In the genomic region with DNA sequence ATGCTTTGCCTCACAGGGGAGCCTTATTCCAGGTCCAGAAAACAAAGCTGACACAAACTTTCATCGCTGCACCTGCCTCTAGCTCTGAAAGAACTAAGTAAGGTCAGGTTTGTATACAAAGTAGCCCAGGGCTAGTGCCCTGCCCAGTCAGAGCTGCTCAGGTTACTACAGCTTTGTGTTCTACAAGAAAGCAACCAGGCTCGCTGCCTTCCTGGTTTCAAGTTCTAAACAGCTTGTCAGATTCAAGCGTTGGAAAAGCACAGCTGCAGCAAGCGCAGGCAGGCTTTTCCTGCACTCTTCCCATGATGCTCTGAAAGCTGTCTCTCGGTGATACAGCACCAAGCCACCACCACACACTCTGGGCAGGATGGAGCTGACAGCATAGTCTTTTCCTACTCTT, we compare ENCODE assay signal across 15 mouse cellular contexts. TPM values are rescaled to one million over a fixed set of nuclear protein-coding genes. Genes with fewer than 3 reads are reported as not detected.
DNase-seq lines count a peak whose midpoint lies in the region; ATAC-seq and TF ChIP-seq lines count a peak whose summit lies in the region.
"Had no signal": no experiment of that assay in that cellular context is flagged by ENCODE, and none has a peak within 500 bp of the region (broad histone marks: within the 10 kb centered on the region; RNA-seq: fewer than 3 reads in every experiment).

No protein-coding gene starts in this region.

- no peak for TF ChIP-seq CTCF in lung, embryonic 14.5 days (IDR thresholded peaks at IDR 0.05; ENCODE audit: low read depth)

- ATAC-seq in forebrain, embryonic 16.5 days, result no peak
- no peak for ATAC-seq in lung, embryonic 14.5 days (ENCODE audit: insufficient read depth)
- ATAC-seq in embryonic facial prominence, embryonic 12.5 days (ENCODE audit: insufficient number of reproducible peaks, insufficient read depth, low FRiP score, low TSS enrichment), result no peak
- no peak for ATAC-seq in limb, embryonic 14.5 days (ENCODE audit: low FRiP score, low read depth)
- ATAC-seq: midbrain, embryonic 15.5 days had no signal

- WGBS in forebrain, embryonic 10.5 days, result 60% methylated on average over 5 of the region's 5 CpGs
- 46% methylated on average over 5 of the region's 5 CpGs for WGBS in forebrain, embryonic 16.5 days
- WGBS in lung, embryonic 14.5 days, result 18% methylated on average over 5 of the region's 5 CpGs
- WGBS in embryonic facial prominence, embryonic 12.5 days, result 24% methylated on average over 5 of the region's 5 CpGs
- 38% methylated on average over 5 of the region's 5 CpGs for WGBS in limb, embryonic 14.5 days

- H3K27me3 ChIP-seq in forebrain, embryonic 10.5 days (ENCODE audit: poor library complexity, severe bottlenecking), result no peaks in the 10 kb centered on the region
- H3K27me3 ChIP-seq in forebrain, embryonic 16.5 days (replicated peaks; ENCODE audit: control insufficient read depth, insufficient read depth, low read length), result no peaks in the 10 kb centered on the region
- no peaks in the 10 kb centered on the region for H3K27me3 ChIP-seq in lung, embryonic 14.5 days (ENCODE audit: insufficient read depth, low read length)
- H3K27me3 ChIP-seq in embryonic facial prominence, embryonic 12.5 days, result 0 out of 2 replicates have a peak, but pooled peaks cover 3% of the 10 kb centered on the region
- no peaks in the 10 kb centered on the region for H3K27me3 ChIP-seq in limb, embryonic 14.5 days (ENCODE audit: control insufficient read depth, insufficient read depth, low read length)
- H3K27me3 ChIP-seq: hindbrain, embryonic 12.5 days; midbrain, embryonic 15.5 days; stomach, embryonic 15.5 days had no signal

- peaks cover 16% of the 10 kb centered on the region for H3K4me1 ChIP-seq in forebrain, embryonic 10.5 days
- peaks cover 12% of the 10 kb centered on the region for H3K4me1 ChIP-seq in forebrain, embryonic 16.5 days (replicated peaks; ENCODE audit: control insufficient read depth, insufficient read depth, low read length)
- peaks cover 9% of the 10 kb centered on the region; the same call in 1 of the 2 replicates for H3K4me1 ChIP-seq in lung, embryonic 14.5 days (ENCODE audit: insufficient read depth)
- H3K4me1 ChIP-seq in embryonic facial prominence, embryonic 12.5 days, result peaks cover 21% of the 10 kb centered on the region
- peaks cover 17% of the 10 kb centered on the region for H3K4me1 ChIP-seq in limb, embryonic 14.5 days (ENCODE audit: control insufficient read depth, insufficient read depth, low read length)
- H3K4me1 ChIP-seq: liver, embryonic 15.5 days had no signal

- no peak overlapping the region for H3K4me3 ChIP-seq in forebrain, embryonic 10.5 days
- H3K4me3 ChIP-seq in forebrain, embryonic 16.5 days (replicated peaks; ENCODE audit: low read length), result no peak overlapping the region
- H3K4me3 ChIP-seq in lung, embryonic 14.5 days (ENCODE audit: low read depth, low read length), result no peak overlapping the region
- H3K4me3 ChIP-seq in embryonic facial prominence, embryonic 12.5 days, result no peak overlapping the region
- no peak overlapping the region for H3K4me3 ChIP-seq in limb, embryonic 14.5 days (replicated peaks; ENCODE audit: low read length)
- H3K4me3 ChIP-seq: hindbrain, embryonic 12.5 days; liver, embryonic 15.5 days; midbrain, embryonic 15.5 days; stomach, embryonic 15.5 days had no signal

- H3K9me3 ChIP-seq in forebrain, embryonic 10.5 days, result no peaks in the 10 kb centered on the region
- no peaks in the 10 kb centered on the region for H3K9me3 ChIP-seq in forebrain, embryonic 16.5 days (ENCODE audit: control insufficient read depth, low read length)
- no peaks in the 10 kb centered on the region for H3K9me3 ChIP-seq in lung, embryonic 14.5 days (ENCODE audit: low read depth, low read length)
- H3K9me3 ChIP-seq in embryonic facial prominence, embryonic 12.5 days, result no peaks in the 10 kb centered on the region
- no peaks in the 10 kb centered on the region for H3K9me3 ChIP-seq in limb, embryonic 14.5 days (ENCODE audit: control insufficient read depth, low read length)
- H3K9me3 ChIP-seq: hindbrain, embryonic 12.5 days; liver, embryonic 15.5 days; midbrain, embryonic 15.5 days; stomach, embryonic 15.5 days had no signal

- no peak overlapping the region for H3K4me2 ChIP-seq in forebrain, embryonic 16.5 days (ENCODE audit: low read length)
- 0 out of 2 replicates have a peak overlapping the region, but pooled peaks have one; percentile 10 for H3K4me2 ChIP-seq in lung, embryonic 14.5 days
- no peak overlapping the region for H3K4me2 ChIP-seq in embryonic facial prominence, embryonic 12.5 days (replicated peaks)
- no peak overlapping the region for H3K4me2 ChIP-seq in limb, embryonic 14.5 days (replicated peaks; ENCODE audit: low read depth, low read length, severe bottlenecking)
- H3K4me2 ChIP-seq: hindbrain, embryonic 12.5 days; liver, embryonic 15.5 days; midbrain, embryonic 15.5 days; stomach, embryonic 15.5 days had no signal

- no peak for TF ChIP-seq POLR2A in limb, embryonic 14.5 days (IDR thresholded peaks at IDR 0.05; ENCODE audit: borderline replicate concordance, extremely low read depth, insufficient read depth, insufficient read length)

- H3K9ac ChIP-seq in forebrain, embryonic 16.5 days (replicated peaks; ENCODE audit: low read depth, low read length), result no peak overlapping the region
- no peak overlapping the region; the same call in 1 of the 2 replicates for H3K9ac ChIP-seq in lung, embryonic 14.5 days
- H3K9ac ChIP-seq in embryonic facial prominence, embryonic 12.5 days, result no peak overlapping the region
- H3K9ac ChIP-seq in limb, embryonic 14.5 days (ENCODE audit: low read depth, low read length, severe bottlenecking), result peak overlapping the region; percentile 26; the same call in 1 of the 2 replicates
- H3K9ac ChIP-seq: hindbrain, embryonic 12.5 days; liver, embryonic 15.5 days; midbrain, embryonic 15.5 days; stomach, embryonic 15.5 days had no signal

- H3K27ac ChIP-seq in forebrain, embryonic 10.5 days, result peak overlapping the region; percentile 52; the same call in 1 of the 2 replicates
- H3K27ac ChIP-seq in forebrain, embryonic 16.5 days (ENCODE audit: low read length), result no peak overlapping the region
- no peak overlapping the region for H3K27ac ChIP-seq in lung, embryonic 14.5 days (ENCODE audit: low read depth)
- peak overlapping the region; percentile 26; the same call in 1 of the 2 replicates for H3K27ac ChIP-seq in embryonic facial prominence, embryonic 12.5 days
- H3K27ac ChIP-seq in limb, embryonic 14.5 days (replicated peaks; ENCODE audit: low read depth, low read length), result peak overlapping the region; percentile 39; the same call in 1 of the 2 replicates
- H3K27ac ChIP-seq: hindbrain, embryonic 12.5 days; liver, embryonic 15.5 days; midbrain, embryonic 15.5 days; stomach, embryonic 15.5 days had no signal

- H3K36me3 ChIP-seq in forebrain, embryonic 10.5 days (replicated peaks), result no peaks in the 10 kb centered on the region
- H3K36me3 ChIP-seq in forebrain, embryonic 16.5 days (ENCODE audit: control insufficient read depth, insufficient read depth), result no peaks in the 10 kb centered on the region
- no peaks in the 10 kb centered on the region for H3K36me3 ChIP-seq in lung, embryonic 14.5 days (ENCODE audit: insufficient read depth)
- H3K36me3 ChIP-seq in embryonic facial prominence, embryonic 12.5 days, result no peaks in the 10 kb centered on the region
- H3K36me3 ChIP-seq in limb, embryonic 14.5 days (ENCODE audit: control insufficient read depth, insufficient read depth, low read length), result no peaks in the 10 kb centered on the region
- H3K36me3 ChIP-seq: hindbrain, embryonic 12.5 days; liver, embryonic 15.5 days; midbrain, embryonic 15.5 days; stomach, embryonic 15.5 days had no signal

- no peak for DNase-seq in forebrain, embryonic 10.5 days (ENCODE audit: extremely low spot score, low spot score)
- DNase-seq in lung, embryonic 14.5 days, result peak; percentile 37
- DNase-seq in lung, postnatal 4 days, result no peak
- no peak for DNase-seq in limb, embryonic 14.5 days (ENCODE audit: low spot score)
- no peak for DNase-seq in heart, postnatal 4 days
- DNase-seq in left cerebral cortex, postnatal 4 days, result no peak
- DNase-seq: adrenal gland, postnatal 25 days; cerebellum, adult 11 months; kidney, adult 11 months had no signal

- intact Hi-C loops in left cerebral cortex, postnatal 4 days (cut with DNase I), result no loop called here

RNA-seq across cellular contexts. Expression of gene Galnt2, which starts 34.4 kb away (rescaled TPM):
- polyA plus RNA-seq in forebrain, embryonic 10.5 days (2016; fragmentation: Nextera tagmentation; extraction: Ambion mirVana), result 40.7 and 40.9 TPM in 2 replicates
- 47.8 and 48.9 TPM in 2 replicates for polyA plus RNA-seq in forebrain, embryonic 16.5 days (2015; fragmentation: Nextera tagmentation; extraction: Ambion mirVana)
- polyA plus RNA-seq in lung, embryonic 14.5 days (2014; fragmentation: Nextera tagmentation; extraction: Ambion mirVana), result 66.8 and 67.2 TPM in 2 replicates
- 66.2 and 66.8 TPM in 2 replicates for polyA plus RNA-seq in embryonic facial prominence, embryonic 12.5 days (2016; fragmentation: Nextera tagmentation; extraction: Ambion mirVana)
- polyA plus RNA-seq in limb, embryonic 14.5 days (2012; rRNA removed), result 34.9 and 37.8 TPM in 2 replicates
- 66.9 and 76.1 TPM in 2 replicates for polyA plus RNA-seq in limb, embryonic 14.5 days (2014; fragmentation: Nextera tagmentation; extraction: Ambion mirVana)
- total RNA-seq in heart, postnatal 4 days (2021), result 10 to 100 TPM; 47.2 to 52.9 TPM
- 100 to 1,000 TPM in 1 of 2 experiments, 10 to 100 TPM in 1; 91.8 to 106 TPM for total RNA-seq in left cerebral cortex, postnatal 4 days (2021)

Comparison
In these comparisons a context has a peak if more than half of its experiments do, and no peak if none do; other contexts are left out.
1. H3K27ac ChIP-seq: peak in forebrain, embryonic 10.5 days (single experiment), embryonic facial prominence, embryonic 12.5 days (single experiment) and limb, embryonic 14.5 days (single experiment); none in forebrain, embryonic 16.5 days (single experiment) and lung, embryonic 14.5 days (single experiment).